Mouse (Mus musculus) heart, postnatal 0 days (tissue): ENCODE results near the gene Pip4k2a.

Experiments
- CTCF ChIP-seq: IDR thresholded peaks from 2 replicates; pipeline ENCODE4 v1.5.1; 2016; ENCODE audit warnings: antibody characterized with exemption, control low read depth, low read depth
- EP300 ChIP-seq: IDR thresholded peaks from 2 replicates; pipeline ENCODE4 v1.6.1; 2016; ENCODE audit warnings: antibody characterized with exemption, low read depth

DNA sequence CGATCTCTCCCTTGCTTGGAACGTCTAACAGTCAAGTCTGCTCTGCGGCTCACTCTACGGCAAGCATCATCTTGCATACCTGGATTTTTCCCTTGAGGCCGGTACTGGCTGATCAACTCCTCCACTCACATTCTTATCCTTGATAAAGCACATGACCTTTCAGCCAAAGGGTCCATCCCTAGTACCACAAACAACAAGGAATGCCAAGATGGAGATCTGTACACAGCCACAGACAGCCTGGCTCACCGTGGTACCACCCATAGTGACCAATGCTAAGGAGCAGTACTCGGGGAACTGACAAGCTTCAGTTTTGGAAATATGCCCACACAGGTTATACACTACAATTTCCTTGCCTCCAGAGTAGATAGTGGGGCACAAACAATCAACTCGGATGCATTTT is 123.9 kb downstream of the Pip4k2a start:
- TF ChIP-seq EP300 (no peak), CTCF (no peak)
